Mouse (Mus musculus) hindbrain, embryonic 16.5 days (tissue): Measurements from ENCODE around the gene Cib4. TPM values are rescaled to one million over a fixed set of nuclear protein-coding genes. Genes with fewer than 3 reads are reported as not detected.
A peak's percentile ranks its signal among the peaks of the same experiment; 100 is the strongest.

Experiments used
- ATAC-seq: fragments of 200-750 bp; cut with Nextera tagmentation; 2 replicates; pipeline ENCODE4 v1.8.0; 2017; ENCODE audit warnings: moderate TSS enrichment, moderate library complexity
- H3K27ac ChIP-seq: fragments of 300-500 bp; sonication (generic); 2 replicates; pipeline ENCODE4 v1.5.1; 2014; ENCODE audit warnings: low read depth, mild to moderate bottlenecking, control low read depth, low read length, moderate library complexity
- H3K27me3 ChIP-seq: fragments of 300-500 bp; sonication (generic); replicated peaks from 2 replicates; pipeline ENCODE4 v1.6.1; 2014; ENCODE audit warnings: low read length; ENCODE audit not compliant: control insufficient read depth, insufficient read depth
- H3K36me3 ChIP-seq: fragments of 300-500 bp; sonication (generic); 2 replicates; pipeline ENCODE4 v1.6.1; 2014; ENCODE audit warnings: mild to moderate bottlenecking, low read length, moderate library complexity, mixed read lengths; ENCODE audit not compliant: control insufficient read depth, insufficient read depth
- H3K4me1 ChIP-seq: fragments of 300-500 bp; sonication (generic); 2 replicates; pipeline ENCODE4 v1.6.1; 2014; ENCODE audit warnings: low read depth, low read length; ENCODE audit not compliant: control insufficient read depth, insufficient read depth
- H3K4me2 ChIP-seq: fragments of 300-500 bp; sonication (generic); 2 replicates; pipeline ENCODE4 v1.6.1; 2014; ENCODE audit warnings: mild to moderate bottlenecking, low read length, control low read depth, moderate library complexity
- H3K4me3 ChIP-seq: fragments of 300-500 bp; sonication (generic); 2 replicates; pipeline ENCODE4 v1.5.1; 2014; ENCODE audit warnings: mild to moderate bottlenecking, low read length, control low read depth, moderate library complexity
- H3K9ac ChIP-seq: fragments of 300-500 bp; sonication (generic); 2 replicates; pipeline ENCODE4 v1.6.1; 2014; ENCODE audit warnings: low read depth, mild to moderate bottlenecking, control low read depth, low read length, moderate library complexity
- H3K9me3 ChIP-seq: fragments of 300-500 bp; sonication (generic); 2 replicates; pipeline ENCODE4 v1.6.1; 2014; ENCODE audit warnings: mild to moderate bottlenecking, low read length, moderate library complexity; ENCODE audit not compliant: control insufficient read depth
- WGBS: fragments of 180-500 bp; shearing (Covaris S2); extraction: QIAGEN DNeasy Blood & Tissue Kit; methylation state at CpG from one replicate; pipeline ENCODE4 v1.1.7; 2014; 5-methylcytosine and 5-hydroxymethylcytosine counted together
- polyA plus RNA-seq: library from polyadenylated mRNA; unstranded; fragments of >200 nt; fragmentation: Nextera tagmentation; extraction: Ambion mirVana; gene quantifications from 2 replicates; pipeline ENCODE4 v1.2.1, GENCODE M21; 2015

The Cib4 gene
- polyA plus RNA-seq, 1 experiment from 2014 or later = not detected

GRCm38 (mm10) chr5:30525920-30526836, 19.5 kb downstream of the Cib4 start:
- H3K27ac ChIP-seq = 0 out of 2 replicates have a peak overlapping the region, but pooled peaks have one; percentile 23
- H3K9ac ChIP-seq = no peak overlapping the region
- H3K27me3 ChIP-seq = no peaks in the 10 kb centered on the region
- H3K4me3 ChIP-seq = no peak overlapping the region
- H3K36me3 ChIP-seq = no peaks in the 10 kb centered on the region
- H3K4me2 ChIP-seq = no peak overlapping the region
- peaks cover 5% of the 10 kb centered on the region for H3K4me1 ChIP-seq
- no peaks in the 10 kb centered on the region for H3K9me3 ChIP-seq
- 29% methylated on average over 12 of the region's 12 CpGs for WGBS
- peak; percentile 76 for ATAC-seq

- H3K27me3 ChIP-seq = no peaks in the 10 kb centered on the region
- no peaks in the 10 kb centered on the region for H3K36me3 ChIP-seq
- no peak overlapping the region for H3K27ac ChIP-seq
- no peak for ATAC-seq
- H3K9ac ChIP-seq = no peak overlapping the region
- H3K4me2 ChIP-seq = no peak overlapping the region
- H3K9me3 ChIP-seq = no peaks in the 10 kb centered on the region
- peaks cover 5% of the 10 kb centered on the region for H3K4me1 ChIP-seq
- WGBS = 48% methylated on average over 3 of the region's 3 CpGs
- H3K4me3 ChIP-seq = no peak overlapping the region
Observed at GRCm38 (mm10) chr5:30524213-30524612, 21.4 kb downstream of the Cib4 start.

- 91% methylated on average over 3 of the region's 3 CpGs for WGBS
Observed at GRCm38 (mm10) chr5:30523131-30523530, 22.5 kb downstream of the Cib4 start.

GRCm38 (mm10) chr5:30522406-30522805, 23.2 kb downstream of the Cib4 start:
- Histone ChIP-seq H3K4me1 (peaks cover 5% of the 10 kb centered on the region), H3K27ac (no peak overlapping the region), H3K4me3 (no peak overlapping the region), H3K9ac (no peak overlapping the region), H3K4me2 (no peak overlapping the region), H3K27me3 (no peaks in the 10 kb centered on the region), H3K9me3 (no peaks in the 10 kb centered on the region), H3K36me3 (no peaks in the 10 kb centered on the region)
- WGBS = 68% methylated on average over 8 of the region's 8 CpGs
- ATAC-seq = no peak

More at GRCm38 (mm10) chr5:30523131-30523530, 22.5 kb downstream of the Cib4 start:
- no peak for ATAC-seq
- H3K9ac ChIP-seq = no peak overlapping the region
- H3K4me3 ChIP-seq = no peak overlapping the region
- H3K9me3 ChIP-seq = no peaks in the 10 kb centered on the region
- H3K4me2 ChIP-seq = no peak overlapping the region
- H3K27ac ChIP-seq = no peak overlapping the region
- no peaks in the 10 kb centered on the region for H3K27me3 ChIP-seq
- H3K4me1 ChIP-seq = peaks cover 5% of the 10 kb centered on the region
- H3K36me3 ChIP-seq = no peaks in the 10 kb centered on the region

GRCm38 (mm10) chr5:30520214-30520732, 25.4 kb downstream of the Cib4 start:
- Histone ChIP-seq H3K4me3 (no peak overlapping the region), H3K4me1 (no peaks in the 10 kb centered on the region), H3K9me3 (no peaks in the 10 kb centered on the region), H3K9ac (no peak overlapping the region), H3K36me3 (no peaks in the 10 kb centered on the region), H3K4me2 (no peak overlapping the region), H3K27ac (no peak overlapping the region), H3K27me3 (no peaks in the 10 kb centered on the region)
- no peak for ATAC-seq
- WGBS = 84% methylated on average over 10 of the region's 10 CpGs

GRCm38 (mm10) chr5:30519494-30519893, 26.1 kb downstream of the Cib4 start:
- Histone ChIP-seq H3K9ac (no peak overlapping the region), H3K9me3 (no peaks in the 10 kb centered on the region), H3K4me1 (no peaks in the 10 kb centered on the region), H3K36me3 (no peaks in the 10 kb centered on the region), H3K4me2 (no peak overlapping the region), H3K4me3 (no peak overlapping the region), H3K27me3 (no peaks in the 10 kb centered on the region), H3K27ac (no peak overlapping the region)
- WGBS = 44% methylated on average over 7 of the region's 7 CpGs
- no peak; the same call in 1 of the 2 replicates for ATAC-seq

- Histone ChIP-seq H3K27ac (no peak overlapping the region), H3K27me3 (no peaks in the 10 kb centered on the region), H3K9me3 (no peaks in the 10 kb centered on the region), H3K9ac (no peak overlapping the region), H3K4me2 (no peak overlapping the region), H3K36me3 (no peaks in the 10 kb centered on the region), H3K4me3 (no peak overlapping the region), H3K4me1 (no peaks in the 10 kb centered on the region)
- no peak for ATAC-seq
- WGBS = 79% methylated on average over 6 of the region's 6 CpGs
Observed at GRCm38 (mm10) chr5:30518547-30518946, 27.1 kb downstream of the Cib4 start.

GRCm38 (mm10) chr5:30518108-30518507, 27.5 kb downstream of the Cib4 start:
- H3K27me3 ChIP-seq = no peaks in the 10 kb centered on the region
- no peaks in the 10 kb centered on the region for H3K9me3 ChIP-seq
- no peak overlapping the region for H3K9ac ChIP-seq
- ATAC-seq = no peak
- no peaks in the 10 kb centered on the region for H3K36me3 ChIP-seq
- 67% methylated on average over 5 of the region's 5 CpGs for WGBS
- no peaks in the 10 kb centered on the region for H3K4me1 ChIP-seq
- no peak overlapping the region for H3K4me2 ChIP-seq
- no peak overlapping the region for H3K4me3 ChIP-seq
- no peak overlapping the region for H3K27ac ChIP-seq

GRCm38 (mm10) chr5:30516376-30516775, 29.3 kb downstream of the Cib4 start:
- 49% methylated on average over 7 of the region's 7 CpGs for WGBS
- no peak for ATAC-seq
- Histone ChIP-seq H3K27ac (no peak overlapping the region), H3K4me1 (no peaks in the 10 kb centered on the region), H3K9me3 (no peaks in the 10 kb centered on the region), H3K4me2 (no peak overlapping the region), H3K36me3 (no peaks in the 10 kb centered on the region), H3K4me3 (no peak overlapping the region), H3K27me3 (no peaks in the 10 kb centered on the region), H3K9ac (no peak overlapping the region)
